Mouse (Mus musculus): ENCODE results near the gene Triml2.

The Triml2 gene

DNA sequence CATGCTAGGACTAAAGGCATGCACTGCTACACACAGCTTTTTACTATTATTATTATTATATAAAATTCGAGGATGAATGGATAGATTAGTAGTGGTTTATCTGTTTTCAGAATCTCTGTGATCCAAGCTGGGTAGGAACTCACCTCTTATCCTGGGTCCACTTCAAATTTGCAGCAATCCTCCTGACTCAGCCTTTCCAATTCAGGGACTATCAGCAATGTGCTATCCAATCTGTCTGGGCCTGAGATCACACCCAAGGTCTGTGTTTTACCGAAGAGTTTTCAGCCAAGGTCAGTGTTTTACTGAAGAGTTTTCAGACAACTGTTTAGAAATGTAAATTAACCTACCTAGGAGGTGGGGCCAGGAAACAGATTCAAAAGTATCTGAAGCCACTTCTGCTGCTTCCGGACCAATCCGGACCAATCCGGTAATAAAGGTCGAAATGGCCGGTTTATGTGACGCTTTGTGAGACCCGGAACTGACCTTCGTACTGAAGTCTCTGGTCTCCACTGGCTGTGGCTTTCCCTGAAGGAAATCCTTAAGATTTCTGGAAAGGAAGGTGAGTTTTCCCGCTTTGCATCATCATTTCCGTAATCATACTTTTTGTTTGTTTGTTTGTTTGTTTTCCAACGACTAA, at the start of gene Triml2:
Triml2 (plus strand) TSS at position 488 of the 637 bp plus-strand sequence.
- DNase-seq (ENCODE audit: low spot score in 2 of 2): no peak

GRCm38 (mm10) chr8:43141386-43141785, 39.0 kb upstream of the Triml2 start, which contains the start of gene Triml1:
Triml1 (minus strand) TSS chr8:43141486.
- DNase-seq (ENCODE audit: low spot score in 2 of 2): no peak

DNA sequence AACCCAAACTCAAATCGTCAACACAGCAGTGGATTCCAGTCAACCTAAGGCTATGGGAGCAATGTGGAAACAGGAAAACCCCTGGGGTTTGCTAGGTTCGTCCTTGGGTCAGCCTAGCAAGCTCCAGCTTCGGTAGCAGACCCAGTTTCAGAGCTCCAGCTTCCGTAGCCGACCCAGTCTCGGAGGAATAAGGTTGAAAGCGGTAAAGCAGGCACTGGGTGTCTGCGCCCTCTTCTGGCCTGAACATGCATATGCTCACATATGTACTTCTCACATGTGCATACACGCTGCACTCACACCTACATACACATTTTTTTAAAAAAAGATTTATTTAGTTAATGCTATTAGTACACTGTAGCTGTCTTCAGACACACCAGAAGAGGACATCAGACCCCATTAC, 31.0 kb upstream of the Triml2 start:
- DNase-seq (ENCODE audit: low spot score in 2 of 2): no peak

DNA sequence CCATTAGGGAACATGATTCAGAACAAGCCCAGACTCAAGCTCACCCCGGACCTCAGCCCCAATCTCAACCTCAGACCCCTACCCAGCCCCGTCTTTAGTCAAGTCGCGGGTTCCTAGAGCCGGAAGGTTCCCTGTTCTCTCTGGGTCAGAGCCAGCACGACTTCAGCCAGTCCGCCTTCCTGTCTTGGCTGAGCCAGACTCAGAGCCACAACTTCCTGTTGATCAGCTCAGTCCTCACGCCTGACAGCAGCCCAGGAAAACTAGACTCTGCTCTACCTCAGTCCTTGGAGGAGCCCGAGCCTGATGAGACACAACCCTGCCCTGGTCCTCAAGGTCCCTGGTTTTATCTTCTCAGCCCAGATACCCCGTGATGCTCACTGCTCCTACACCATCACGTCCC, 17.1 kb upstream of the Triml2 start:
- no peak for DNase-seq (ENCODE audit: low spot score in 2 of 2)

DNA sequence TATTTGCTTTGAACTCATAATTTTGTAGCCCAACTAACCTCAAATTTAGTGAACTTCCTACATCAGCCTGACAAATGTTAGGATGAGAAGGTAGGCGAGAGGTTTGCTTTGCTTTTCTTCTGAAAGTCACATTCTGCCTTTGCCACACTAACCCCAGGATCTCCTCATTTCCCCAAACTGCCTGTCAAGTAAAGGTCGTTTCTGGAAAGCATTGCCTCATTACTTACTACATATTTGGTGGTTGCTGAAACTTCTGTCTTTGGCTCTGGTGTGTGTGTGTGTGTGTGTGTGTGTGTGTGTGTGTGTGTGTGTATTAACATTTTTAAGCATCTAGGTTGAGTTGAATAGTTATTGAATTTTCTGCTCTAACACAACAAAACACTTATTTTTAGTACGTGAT, 15.9 kb upstream of the Triml2 start:
- DNase-seq (ENCODE audit: low spot score in 2 of 2): no peak

- DNase-seq (ENCODE audit: low spot score in 2 of 2): no peak
Measured at GRCm38 (mm10) chr8:43168083-43168482, 12.3 kb upstream of the Triml2 start.

GRCm38 (mm10) chr8:43169249-43169755, 11.0 kb upstream of the Triml2 start:
- no peak for DNase-seq (ENCODE audit: low spot score in 2 of 2)

GRCm38 (mm10) chr8:43176766-43177486, 3.4 kb upstream of the Triml2 start:
- DNase-seq (ENCODE audit: low spot score in 2 of 2): no peak

DNA sequence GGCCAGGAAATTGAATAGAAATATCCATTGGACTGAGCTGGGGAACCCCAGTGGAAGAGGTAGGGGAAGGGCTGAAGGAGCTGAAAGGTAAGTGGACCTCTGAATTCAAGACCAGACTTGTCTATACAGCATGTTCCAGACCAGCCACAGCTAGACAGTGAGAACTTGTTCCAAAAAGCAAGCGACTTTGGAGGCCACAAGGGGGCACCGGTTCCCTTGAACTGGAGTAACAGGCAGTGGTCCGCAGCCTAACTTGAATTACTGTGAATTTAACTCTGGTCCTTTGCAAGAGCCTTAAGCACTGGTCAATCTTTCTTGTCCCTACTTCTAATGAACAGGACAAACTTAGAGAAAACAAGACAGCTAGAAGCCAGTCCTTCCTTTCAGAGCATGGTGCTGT, 2.1 kb upstream of the Triml2 start:
- DNase-seq (ENCODE audit: low spot score in 2 of 2): no peak

GRCm38 (mm10) chr8:43179189-43179588, 1.2 kb upstream of the Triml2 start:
- DNase-seq (ENCODE audit: low spot score in 2 of 2): no peak

DNA sequence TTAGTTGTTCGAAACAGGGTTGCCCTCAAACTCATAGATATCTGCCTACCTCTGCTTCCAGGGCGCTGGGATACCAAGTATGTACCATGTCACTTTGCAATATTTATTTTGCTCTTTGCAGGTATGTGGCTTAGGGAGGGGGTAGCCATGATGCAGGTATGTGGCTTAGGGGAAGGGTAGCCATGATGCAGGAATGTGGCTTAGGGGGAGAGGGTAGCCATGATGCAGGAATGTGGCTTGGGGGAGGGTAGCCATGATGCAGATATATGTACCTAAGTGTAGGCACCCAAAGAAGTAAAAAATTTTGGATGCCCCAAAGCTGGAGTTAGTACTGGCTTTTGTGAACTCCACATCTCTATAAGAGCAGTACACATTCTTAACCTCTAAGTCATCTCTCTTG, 1.9 kb downstream of the Triml2 start:
- DNase-seq (ENCODE audit: low spot score in 2 of 2): no peak

GRCm38 (mm10) chr8:43215554-43215953, 35.2 kb downstream of the Triml2 start:
- no peak for DNase-seq (ENCODE audit: low spot score in 2 of 2)

- DNase-seq (ENCODE audit: low spot score in 2 of 2): no peak
Measured at GRCm38 (mm10) chr8:43243326-43243725, 63.0 kb downstream of the Triml2 start.
